In genomic region chr1:61007516-61007915, GRCm38 (mm10) we compare ENCODE assay signal across 27 mouse cellular contexts. TPM values are rescaled to one million over a fixed set of nuclear protein-coding genes. Genes with fewer than 3 reads are reported as not detected.
DNase-seq lines count a peak whose midpoint lies in the region; ATAC-seq and TF ChIP-seq lines count a peak whose summit lies in the region.
"Had no signal": no experiment of that assay in that cellular context is flagged by ENCODE, and none has a peak within 500 bp of the region (broad histone marks: within the 10 kb centered on the region; RNA-seq: fewer than 3 reads in every experiment).

No protein-coding gene starts in this region.

- H3K9ac ChIP-seq in embryonic facial prominence, embryonic 14.5 days (ENCODE audit: low read depth, low read length) = no peak overlapping the region
- H3K9ac ChIP-seq in heart, postnatal 0 days (replicated peaks; ENCODE audit: low read depth, low read length) = no peak overlapping the region
- H3K9ac ChIP-seq: embryonic facial prominence, embryonic 12.5 days; embryonic facial prominence, embryonic 15.5 days; forebrain, embryonic 12.5 days had no signal

- no peak for ATAC-seq in embryonic facial prominence, embryonic 14.5 days (ENCODE audit: low read depth)
- ATAC-seq in heart, postnatal 0 days (ENCODE audit: insufficient read depth, low read depth) = peak; percentile 71
- ATAC-seq: CD4-positive, CD25-positive, alpha-beta regulatory T cell, adult 4 months; forebrain, embryonic 14.5 days; forebrain, embryonic 16.5 days had no signal

- peak; percentile 10 for DNase-seq in embryonic facial prominence, embryonic 14.5 days (ENCODE audit: low spot score)
- DNase-seq in embryonic facial prominence, embryonic 10.5 days (ENCODE audit: low spot score) = no peak
- no peak for DNase-seq in gastrocnemius, adult 2 months
- no peak for DNase-seq in gastrocnemius, adult 8-10 months (ENCODE audit: low spot score in 2 of 2)
- peak; percentile 64 for DNase-seq in heart, postnatal 0 days (ENCODE audit: low spot score)
- no peak for DNase-seq in heart, postnatal 36 days
- DNase-seq: adrenal gland, adult 2 months; adrenal gland, postnatal 10 days; adrenal gland, postnatal 25 days; B cell, adult 2 months; cerebellum, adult 11 months; cerebellum, adult 18-20 months; cerebellum, adult 8-10 months; cerebellum, adult 9-11 months; cerebellum, postnatal 14 days; cerebellum, postnatal 36 days; embryo, embryonic 11 days had no signal

- H3K27ac ChIP-seq in embryonic facial prominence, embryonic 14.5 days (replicated peaks; ENCODE audit: low read depth, low read length) = no peak overlapping the region
- H3K27ac ChIP-seq in embryonic facial prominence, embryonic 10.5 days (replicated peaks) = no peak overlapping the region
- H3K27ac ChIP-seq in gastrocnemius, adult 2 months = peak overlapping the region; percentile 63
- H3K27ac ChIP-seq in heart, postnatal 0 days (ENCODE audit: low read depth) = no peak overlapping the region
- H3K27ac ChIP-seq: embryonic facial prominence, embryonic 12.5 days; embryonic facial prominence, embryonic 15.5 days; forebrain, embryonic 10.5 days; forebrain, embryonic 12.5 days had no signal

- H3K4me2 ChIP-seq in embryonic facial prominence, embryonic 14.5 days (ENCODE audit: low read depth, low read length) = no peak overlapping the region
- no peak overlapping the region for H3K4me2 ChIP-seq in heart, postnatal 0 days (ENCODE audit: low read depth, low read length)
- H3K4me2 ChIP-seq: embryonic facial prominence, embryonic 12.5 days; embryonic facial prominence, embryonic 15.5 days; forebrain, embryonic 12.5 days had no signal

- intact Hi-C loops in gastrocnemius, adult 2 months (cut with DNase I) = no loop called here
- intact Hi-C loops in heart, postnatal 36 days (cut with DNase I) = no loop called here

- H3K27me3 ChIP-seq in embryonic facial prominence, embryonic 14.5 days (replicated peaks; ENCODE audit: control insufficient read depth, insufficient read depth, low read length) = no peaks in the 10 kb centered on the region
- H3K27me3 ChIP-seq in embryonic facial prominence, embryonic 10.5 days (replicated peaks; ENCODE audit: low read depth, poor library complexity, severe bottlenecking) = no peaks in the 10 kb centered on the region
- no peaks in the 10 kb centered on the region for H3K27me3 ChIP-seq in heart, postnatal 0 days (ENCODE audit: control insufficient read depth, insufficient read depth, low read length)
- H3K27me3 ChIP-seq: CH12.LX; embryonic facial prominence, embryonic 12.5 days; embryonic facial prominence, embryonic 15.5 days; forebrain, embryonic 12.5 days had no signal

- no peak for TF ChIP-seq EP300 in heart, postnatal 0 days (IDR thresholded peaks at IDR 0.05; ENCODE audit: low read depth)

- no peak for TF ChIP-seq CTCF in gastrocnemius, adult 2 months (IDR thresholded peaks at IDR 0.05)
- TF ChIP-seq CTCF in heart, postnatal 0 days (IDR thresholded peaks at IDR 0.05; ENCODE audit: low read depth) = no peak

- H3K9me3 ChIP-seq in embryonic facial prominence, embryonic 14.5 days (ENCODE audit: control insufficient read depth, low read length) = no peaks in the 10 kb centered on the region
- no peaks in the 10 kb centered on the region for H3K9me3 ChIP-seq in embryonic facial prominence, embryonic 10.5 days
- no peaks in the 10 kb centered on the region for H3K9me3 ChIP-seq in heart, postnatal 0 days (replicated peaks; ENCODE audit: control insufficient read depth, low read length)
- H3K9me3 ChIP-seq: embryonic facial prominence, embryonic 12.5 days; embryonic facial prominence, embryonic 15.5 days; forebrain, embryonic 10.5 days; forebrain, embryonic 12.5 days; G1E had no signal

- no peaks in the 10 kb centered on the region for H3K36me3 ChIP-seq in embryonic facial prominence, embryonic 14.5 days (ENCODE audit: control insufficient read depth, insufficient read depth, low read length)
- H3K36me3 ChIP-seq in embryonic facial prominence, embryonic 10.5 days (replicated peaks) = no peaks in the 10 kb centered on the region
- no peaks in the 10 kb centered on the region for H3K36me3 ChIP-seq in heart, postnatal 0 days (replicated peaks; ENCODE audit: control insufficient read depth, insufficient read depth, low read length)
- H3K36me3 ChIP-seq: embryonic facial prominence, embryonic 12.5 days; embryonic facial prominence, embryonic 15.5 days; forebrain, embryonic 10.5 days; forebrain, embryonic 12.5 days; G1E had no signal

- H3K4me1 ChIP-seq in embryonic facial prominence, embryonic 14.5 days (ENCODE audit: control insufficient read depth, insufficient read depth, low read length) = no peaks in the 10 kb centered on the region
- no peaks in the 10 kb centered on the region for H3K4me1 ChIP-seq in embryonic facial prominence, embryonic 10.5 days
- no peaks in the 10 kb centered on the region for H3K4me1 ChIP-seq in heart, postnatal 0 days (ENCODE audit: control insufficient read depth, insufficient read depth)
- H3K4me1 ChIP-seq: embryonic facial prominence, embryonic 12.5 days; embryonic facial prominence, embryonic 15.5 days had no signal

- no peak overlapping the region for H3K4me3 ChIP-seq in embryonic facial prominence, embryonic 14.5 days (ENCODE audit: low read depth, low read length)
- H3K4me3 ChIP-seq in embryonic facial prominence, embryonic 10.5 days = no peak overlapping the region
- no peak overlapping the region for H3K4me3 ChIP-seq in gastrocnemius, adult 2 months
- no peak overlapping the region for H3K4me3 ChIP-seq in heart, postnatal 0 days (ENCODE audit: low read depth, low read length)
- H3K4me3 ChIP-seq: embryonic facial prominence, embryonic 12.5 days; embryonic facial prominence, embryonic 15.5 days; erythroblast, embryonic 14.5 days; forebrain, embryonic 10.5 days; forebrain, embryonic 12.5 days had no signal

RNA-seq across cellular contexts. Expression of gene Icos, which starts 29.8 kb away (rescaled TPM):
- polyA plus RNA-seq in embryonic facial prominence, embryonic 14.5 days (2014; fragmentation: Nextera tagmentation; extraction: Ambion mirVana) = 0.40 and 0.54 TPM in 2 replicates
- polyA plus RNA-seq in embryonic facial prominence, embryonic 10.5 days (2016; fragmentation: Nextera tagmentation; extraction: Ambion mirVana) = 0.08 TPM in 1 of 2 replicates, not detected in the other
- total RNA-seq in gastrocnemius, adult 2 months (2021) = under 1 TPM in 1 of 2 experiments, not detected in 1; 0.13 TPM
- not detected for total RNA-seq in gastrocnemius, adult 8-10 months (2022)
- total RNA-seq in heart, postnatal 0 days (2014; rRNA removed; ENCODE audit: low replicate concordance) = 0.38 and 1.0 TPM in 2 replicates
- 0.16 and 0.19 TPM in 2 replicates for polyA plus RNA-seq in heart, postnatal 0 days (2015; fragmentation: Nextera tagmentation; extraction: Ambion mirVana)
- under 1 TPM; 0.14 to 0.22 TPM for total RNA-seq in heart, postnatal 36 days (2021)
- total RNA-seq: adrenal gland, postnatal 25 days had no signal
- polyA plus RNA-seq: erythroblast, embryonic 14.5 days; G1E had no signal

Comparison
In these comparisons a context has a peak if more than half of its experiments do, and no peak if none do; other contexts are left out.
1. DNase-seq: peak in embryonic facial prominence, embryonic 14.5 days (single experiment) and heart, postnatal 0 days (single experiment); none in embryonic facial prominence, embryonic 10.5 days (single experiment), gastrocnemius, adult 2 months (single experiment), gastrocnemius, adult 8-10 months (0 of 2) and heart, postnatal 36 days (0 of 2).